Mouse (Mus musculus): ENCODE data around the gene Vmn2r66.

Vmn2r66 gene

DNA sequence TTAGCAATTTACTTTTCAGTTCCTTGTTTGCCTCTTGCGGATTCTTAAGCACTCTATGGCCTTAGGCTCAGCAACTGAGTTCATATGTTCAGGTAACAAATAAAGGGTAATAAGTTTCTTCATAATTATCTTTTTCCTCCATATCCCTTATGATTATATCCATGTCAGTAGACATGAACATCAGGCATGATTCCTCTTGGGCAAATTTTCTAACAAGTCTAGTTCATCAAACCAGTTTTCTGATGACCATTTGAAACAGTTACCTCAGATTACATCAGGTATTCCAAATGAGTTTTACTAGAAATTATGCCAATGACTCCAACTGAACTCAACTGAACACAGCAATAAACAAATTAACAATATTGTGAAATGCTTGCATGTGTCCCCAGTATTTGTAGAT, at the start of gene Vmn2r66:
Gene Vmn2r66, minus strand, starts transcription at position 101 of the 400 bp plus-strand sequence.
- no peak for DNase-seq (ENCODE audit: low spot score)

GRCm38 (mm10) chr7:84996694-84997093, 15.4 kb downstream of the Vmn2r66 start:
- no peak for DNase-seq (ENCODE audit: low spot score)

DNA sequence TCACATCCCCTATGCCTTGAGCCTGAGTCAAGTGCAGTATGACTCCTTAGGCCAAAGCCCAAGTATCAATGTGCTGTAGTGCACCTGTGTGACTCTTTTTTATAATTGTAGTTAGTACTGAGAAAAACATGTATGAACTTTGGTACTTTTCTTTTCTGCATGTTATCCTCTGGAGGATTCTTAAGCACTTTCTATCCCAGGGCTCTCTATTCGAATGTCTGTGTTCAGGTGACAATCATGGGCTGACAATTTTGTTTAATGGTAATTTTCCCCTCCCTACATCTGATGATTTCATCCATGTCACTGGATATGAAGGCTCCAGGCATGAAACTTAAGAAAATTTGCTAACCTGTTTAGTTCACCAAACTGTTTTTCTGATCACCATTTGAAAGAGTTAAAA, 48.1 kb downstream of the Vmn2r66 start, which contains the start of gene Vmn2r65:
Gene Vmn2r65, minus strand, starts transcription at position 101 of the 400 bp plus-strand sequence.
- DNase-seq (ENCODE audit: low spot score) = no peak
